Mouse (Mus musculus): ENCODE measurements around the gene Pcdh8. TPM values are rescaled to one million over a fixed set of nuclear protein-coding genes. Genes with fewer than 3 reads are reported as not detected.
A peak's percentile ranks its signal among the peaks of the same experiment; 100 is the strongest.

Gene Pcdh8
- polyA plus RNA-seq, 1 experiment from 2014 or later, result 3.1 TPM

DNA sequence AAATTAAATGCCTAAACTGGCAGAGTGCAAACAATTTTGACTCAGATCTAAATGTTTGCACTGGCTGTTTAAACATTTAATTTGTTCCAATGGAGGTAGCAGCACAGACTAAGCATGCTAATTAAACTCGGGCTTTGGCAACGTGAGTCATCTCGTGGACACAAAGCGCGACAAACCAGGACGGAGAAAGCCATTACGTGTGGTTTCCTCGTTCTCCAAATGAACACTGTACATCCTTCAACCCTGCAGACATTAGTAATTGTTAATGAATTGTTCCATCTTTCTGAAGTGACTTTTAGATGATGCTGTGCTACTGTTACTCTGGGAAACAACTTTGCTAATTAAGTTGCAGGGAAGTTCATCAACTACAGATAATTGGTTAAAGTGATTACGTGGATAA lies 32.7 kb downstream of the Pcdh8 start:
- Histone ChIP-seq H3K4me3 (ENCODE audit: low read depth, low read length) (no peak overlapping the region), H3K27me3 (ENCODE audit: control insufficient read depth, insufficient read depth, low read length) (no peaks in the 10 kb centered on the region), H3K9ac (replicated peaks; ENCODE audit: low read length) (no peak overlapping the region), H3K9me3 (replicated peaks; ENCODE audit: control insufficient read depth, low read length) (no peaks in the 10 kb centered on the region), H3K4me1 (ENCODE audit: control insufficient read depth, insufficient read depth, low read length) (no peaks in the 10 kb centered on the region), H3K36me3 (replicated peaks; ENCODE audit: control insufficient read depth, insufficient read depth, low read depth, low read length) (no peaks in the 10 kb centered on the region), H3K27ac (replicated peaks; ENCODE audit: low read depth, low read length) (no peak overlapping the region), H3K4me2 (ENCODE audit: low read depth, low read length) (no peak overlapping the region)
- DNase-seq (ENCODE audit: low spot score) (no peak), ATAC-seq (replicated peaks; ENCODE audit: insufficient number of reproducible peaks, low FRiP score, low TSS enrichment, low read depth) (no peak)
- 76% methylated on average over 9 of the region's 9 CpGs for WGBS

DNA sequence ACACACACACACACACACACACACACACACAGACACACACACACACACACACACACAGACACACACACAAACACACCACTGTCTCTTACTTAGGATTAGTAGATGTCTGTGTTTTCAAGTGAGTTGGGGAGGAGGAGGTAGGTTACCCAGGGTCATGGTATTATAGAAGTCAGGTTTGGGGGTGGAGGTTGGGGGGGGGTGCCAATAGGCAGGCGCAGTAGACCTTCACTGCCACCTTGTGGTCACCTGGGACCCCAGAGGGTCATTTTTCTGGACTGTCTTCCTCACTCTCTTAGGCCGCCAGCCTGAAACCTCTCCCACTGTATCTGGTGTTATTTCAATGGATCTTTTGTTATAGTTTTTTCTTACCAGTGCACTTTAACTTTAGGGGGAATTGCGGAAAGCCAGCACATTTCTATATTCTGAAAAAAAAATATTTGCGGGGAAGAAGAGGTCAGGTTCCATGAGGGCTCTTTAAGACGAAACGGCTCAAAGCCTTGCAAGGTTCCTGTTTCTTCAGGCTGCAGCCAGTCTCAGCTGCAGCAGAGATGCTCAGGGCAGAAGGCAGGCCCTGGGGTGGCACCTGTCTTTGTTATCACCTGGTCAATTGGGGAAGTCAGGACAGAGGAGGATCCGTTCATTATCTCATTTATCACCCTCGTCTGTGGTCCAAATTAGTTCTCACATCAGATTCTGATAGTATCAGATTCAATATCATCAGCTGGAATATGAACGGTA lies 33.3 kb downstream of the Pcdh8 start:
- Histone ChIP-seq H3K27me3 (ENCODE audit: control insufficient read depth, insufficient read depth, low read length) (no peaks in the 10 kb centered on the region), H3K9ac (replicated peaks; ENCODE audit: low read length) (no peak overlapping the region), H3K9me3 (replicated peaks; ENCODE audit: control insufficient read depth, low read length) (no peaks in the 10 kb centered on the region), H3K4me2 (ENCODE audit: low read depth, low read length) (no peak overlapping the region), H3K36me3 (replicated peaks; ENCODE audit: control insufficient read depth, insufficient read depth, low read depth, low read length) (no peaks in the 10 kb centered on the region), H3K4me1 (ENCODE audit: control insufficient read depth, insufficient read depth, low read length) (no peaks in the 10 kb centered on the region), H3K27ac (replicated peaks; ENCODE audit: low read depth, low read length) (no peak overlapping the region), H3K4me3 (ENCODE audit: low read depth, low read length) (no peak overlapping the region)
- peak; percentile 36 for DNase-seq (ENCODE audit: low spot score)
- no peak; the same call in 1 of the 2 replicates for ATAC-seq (replicated peaks; ENCODE audit: insufficient number of reproducible peaks, low FRiP score, low TSS enrichment, low read depth)
- 62% methylated on average over 9 of the region's 9 CpGs for WGBS

GRCm38 (mm10) chr14:79736781-79737180 lies 34.3 kb downstream of the Pcdh8 start:
- no peak overlapping the region for H3K27ac ChIP-seq (replicated peaks; ENCODE audit: low read depth, low read length)
- peak; percentile 13 for DNase-seq (ENCODE audit: low spot score)
- no peak for ATAC-seq (replicated peaks; ENCODE audit: insufficient number of reproducible peaks, low FRiP score, low TSS enrichment, low read depth)
- no peak overlapping the region for H3K4me2 ChIP-seq (ENCODE audit: low read depth, low read length)
- H3K9me3 ChIP-seq (replicated peaks; ENCODE audit: control insufficient read depth, low read length), result no peaks in the 10 kb centered on the region
- no peak overlapping the region for H3K9ac ChIP-seq (replicated peaks; ENCODE audit: low read length)
- no peaks in the 10 kb centered on the region for H3K4me1 ChIP-seq (ENCODE audit: control insufficient read depth, insufficient read depth, low read length)
- H3K27me3 ChIP-seq (ENCODE audit: control insufficient read depth, insufficient read depth, low read length), result no peaks in the 10 kb centered on the region
- H3K36me3 ChIP-seq (replicated peaks; ENCODE audit: control insufficient read depth, insufficient read depth, low read depth, low read length), result no peaks in the 10 kb centered on the region
- H3K4me3 ChIP-seq (ENCODE audit: low read depth, low read length), result no peak overlapping the region
- WGBS, result 66% methylated on average over 6 of the region's 6 CpGs

- Histone ChIP-seq H3K27ac (replicated peaks; ENCODE audit: low read depth, low read length) (no peak overlapping the region), H3K27me3 (ENCODE audit: control insufficient read depth, insufficient read depth, low read length) (no peaks in the 10 kb centered on the region), H3K4me1 (ENCODE audit: control insufficient read depth, insufficient read depth, low read length) (no peaks in the 10 kb centered on the region), H3K9me3 (replicated peaks; ENCODE audit: control insufficient read depth, low read length) (no peaks in the 10 kb centered on the region), H3K4me3 (ENCODE audit: low read depth, low read length) (no peak overlapping the region), H3K9ac (replicated peaks; ENCODE audit: low read length) (no peak overlapping the region), H3K36me3 (replicated peaks; ENCODE audit: control insufficient read depth, insufficient read depth, low read depth, low read length) (no peaks in the 10 kb centered on the region), H3K4me2 (ENCODE audit: low read depth, low read length) (no peak overlapping the region)
- ATAC-seq (replicated peaks; ENCODE audit: insufficient number of reproducible peaks, low FRiP score, low TSS enrichment, low read depth) (no peak), DNase-seq (ENCODE audit: low spot score) (no peak)
- WGBS, result 78% methylated on average over 6 of the region's 6 CpGs
Observed at GRCm38 (mm10) chr14:79733501-79733900, 37.6 kb downstream of the Pcdh8 start.

- no peak for ATAC-seq (replicated peaks; ENCODE audit: insufficient number of reproducible peaks, low FRiP score, low TSS enrichment, low read depth)
- H3K4me3 ChIP-seq (ENCODE audit: low read depth, low read length), result no peak overlapping the region
- 66% methylated on average over 6 of the region's 6 CpGs for WGBS
- no peaks in the 10 kb centered on the region for H3K27me3 ChIP-seq (ENCODE audit: control insufficient read depth, insufficient read depth, low read length)
- H3K4me1 ChIP-seq (ENCODE audit: control insufficient read depth, insufficient read depth, low read length), result no peaks in the 10 kb centered on the region
- H3K9ac ChIP-seq (replicated peaks; ENCODE audit: low read length), result no peak overlapping the region
- no peak for DNase-seq (ENCODE audit: low spot score)
- H3K4me2 ChIP-seq (ENCODE audit: low read depth, low read length), result no peak overlapping the region
- H3K27ac ChIP-seq (replicated peaks; ENCODE audit: low read depth, low read length), result no peak overlapping the region
- no peaks in the 10 kb centered on the region for H3K36me3 ChIP-seq (replicated peaks; ENCODE audit: control insufficient read depth, insufficient read depth, low read depth, low read length)
- H3K9me3 ChIP-seq (replicated peaks; ENCODE audit: control insufficient read depth, low read length), result no peaks in the 10 kb centered on the region
Observed at GRCm38 (mm10) chr14:79728811-79729210, 42.3 kb downstream of the Pcdh8 start.

GRCm38 (mm10) chr14:79724002-79724681 lies 47.0 kb downstream of the Pcdh8 start:
- Histone ChIP-seq H3K4me1 (ENCODE audit: control insufficient read depth, insufficient read depth, low read length) (no peaks in the 10 kb centered on the region), H3K4me3 (ENCODE audit: low read depth, low read length) (no peak overlapping the region), H3K9me3 (replicated peaks; ENCODE audit: control insufficient read depth, low read length) (no peaks in the 10 kb centered on the region), H3K27ac (replicated peaks; ENCODE audit: low read depth, low read length) (no peak overlapping the region), H3K36me3 (replicated peaks; ENCODE audit: control insufficient read depth, insufficient read depth, low read depth, low read length) (no peaks in the 10 kb centered on the region), H3K27me3 (ENCODE audit: control insufficient read depth, insufficient read depth, low read length) (no peaks in the 10 kb centered on the region), H3K9ac (replicated peaks; ENCODE audit: low read length) (no peak overlapping the region), H3K4me2 (ENCODE audit: low read depth, low read length) (no peak overlapping the region)
- ATAC-seq (replicated peaks; ENCODE audit: insufficient number of reproducible peaks, low FRiP score, low TSS enrichment, low read depth) (no peak), DNase-seq (ENCODE audit: low spot score) (no peak)
- WGBS, result 78% methylated on average over 18 of the region's 18 CpGs

- ATAC-seq (replicated peaks; ENCODE audit: insufficient number of reproducible peaks, low FRiP score, low TSS enrichment, low read depth), result no peak
- Histone ChIP-seq H3K27me3 (ENCODE audit: control insufficient read depth, insufficient read depth, low read length) (no peaks in the 10 kb centered on the region), H3K4me3 (ENCODE audit: low read depth, low read length) (no peak overlapping the region), H3K27ac (replicated peaks; ENCODE audit: low read depth, low read length) (no peak overlapping the region), H3K36me3 (replicated peaks; ENCODE audit: control insufficient read depth, insufficient read depth, low read depth, low read length) (no peaks in the 10 kb centered on the region), H3K4me1 (ENCODE audit: control insufficient read depth, insufficient read depth, low read length) (no peaks in the 10 kb centered on the region), H3K9ac (replicated peaks; ENCODE audit: low read length) (no peak overlapping the region), H3K4me2 (ENCODE audit: low read depth, low read length) (no peak overlapping the region), H3K9me3 (replicated peaks; ENCODE audit: control insufficient read depth, low read length) (no peaks in the 10 kb centered on the region)
- WGBS, result 55% methylated on average over 7 of the region's 7 CpGs
- no peak for DNase-seq (ENCODE audit: low spot score)
Observed at GRCm38 (mm10) chr14:79722228-79722627, 48.9 kb downstream of the Pcdh8 start.
